Mouse (Mus musculus) CD4-positive, CD25-positive, alpha-beta regulatory T cell (primary cell): ENCODE results near the gene Slf1. TPM values are rescaled to one million over a fixed set of nuclear protein-coding genes. Genes with fewer than 3 reads are reported as not detected.

Experiments used
- polyA plus RNA-seq: library from polyadenylated mRNA; unstranded; fragments of 100-300 nt; shearing (Covaris generic); gene quantifications from one replicate; pipeline ENCODE4 v1.2.1, GENCODE M21; 2017

Gene Slf1
- polyA plus RNA-seq, result 25.5 TPM

DNA sequence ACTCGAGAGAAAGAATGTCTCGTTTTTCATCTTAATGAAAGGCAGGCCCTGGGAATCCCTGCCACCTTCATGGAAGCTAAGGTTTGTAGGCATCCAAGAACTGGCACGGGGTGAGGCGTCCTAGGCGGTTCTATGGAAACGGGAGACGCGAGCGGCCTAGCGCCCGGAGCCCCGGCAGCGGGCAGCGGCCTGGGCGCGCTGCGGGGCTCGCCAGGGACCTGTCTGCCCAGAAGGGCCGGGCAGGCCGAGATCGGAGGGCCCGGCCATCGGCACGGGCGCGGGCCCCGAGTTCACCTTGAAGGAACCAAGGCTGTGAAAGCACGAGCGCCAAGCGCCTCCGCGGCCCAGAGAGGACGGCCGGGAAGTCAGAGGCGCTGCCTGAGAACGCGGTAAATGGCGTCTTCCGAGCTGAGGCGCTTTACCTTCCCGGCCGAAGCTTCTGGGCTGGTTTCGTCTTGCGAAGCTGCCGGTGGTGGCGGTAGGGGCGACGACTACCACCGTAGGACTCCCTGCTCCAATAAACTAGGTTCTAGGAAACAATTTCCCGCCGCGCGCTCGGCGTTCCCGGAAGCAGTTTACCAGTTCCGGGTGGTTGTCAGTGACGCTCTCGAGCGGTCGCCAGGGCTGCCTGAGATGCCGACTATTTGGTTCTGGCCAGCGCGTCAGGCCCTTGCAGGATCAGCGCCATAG lies at the start of gene Slf1, which contains the start of gene 2210408I21Rik:
Gene Slf1, minus strand, starts transcription at position 543 of the 690 bp plus-strand sequence.
Gene 2210408I21Rik, plus strand, starts transcription at position 610 of the 690 bp plus-strand sequence.

Other genes with a start within 250 kb of the Slf1 start
- gene 2210408I21Rik, start 67 bp upstream of the Slf1 start, polyA plus RNA-seq, result 3.8 TPM